Mouse (Mus musculus) liver, embryonic 14.5 days (tissue): Measurements from ENCODE around the gene Taf5l.

Source experiments
- CTCF ChIP-seq: IDR thresholded peaks from 2 replicates; pipeline ENCODE4 v1.5.1; 2016; ENCODE audit warnings: antibody characterized with exemption, low read depth, control low read depth
- EP300 ChIP-seq: IDR thresholded peaks from 2 replicates; pipeline ENCODE4 v1.6.1; 2016; ENCODE audit warnings: antibody characterized with exemption, low read depth

DNA sequence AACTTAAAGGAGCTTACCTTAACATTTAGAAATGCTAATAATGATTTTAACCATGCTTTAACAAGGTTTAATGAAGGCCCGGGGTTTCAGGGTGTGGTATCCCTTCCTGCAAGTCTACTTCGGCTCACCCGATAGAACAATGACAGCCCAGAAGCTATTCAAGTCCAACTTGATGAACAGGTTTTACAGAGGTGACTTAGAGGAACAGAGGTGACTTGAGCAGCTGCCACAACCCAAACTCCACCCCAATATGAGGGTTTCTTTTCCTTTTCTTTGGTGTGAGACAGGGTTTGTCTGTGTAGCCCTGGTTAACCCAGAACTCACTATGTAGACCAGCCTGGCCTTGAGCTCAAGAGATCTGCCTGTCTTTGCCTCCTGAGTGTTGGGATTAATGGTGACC lies 27.2 kb downstream of the Taf5l start:
- TF ChIP-seq CTCF (no peak), EP300 (no peak)
